Mouse (Mus musculus): ENCODE measurements around the gene Zfp112. TPM values are rescaled to one million over a fixed set of nuclear protein-coding genes. Genes with fewer than 3 reads are reported as not detected.

The Zfp112 gene
- polyA plus RNA-seq, 1 experiment from 2014 or later: 3.3 TPM

GRCm38 (mm10) chr7:24116655-24117054, 4.5 kb downstream of the Zfp112 start:
- Histone ChIP-seq H3K27ac (ENCODE audit: low read length) (no peak overlapping the region), H3K4me2 (replicated peaks; ENCODE audit: low read depth, low read length) (no peak overlapping the region), H3K4me3 (ENCODE audit: low read depth, low read length) (no peak overlapping the region), H3K4me1 (ENCODE audit: insufficient read depth, low read depth, low read length) (no peaks in the 10 kb centered on the region), H3K9me3 (ENCODE audit: low read length) (no peaks in the 10 kb centered on the region), H3K9ac (replicated peaks; ENCODE audit: low read depth) (no peak overlapping the region), H3K36me3 (ENCODE audit: insufficient read depth, low read length) (no peaks in the 10 kb centered on the region), H3K27me3 (replicated peaks; ENCODE audit: insufficient read depth, low read length) (no peaks in the 10 kb centered on the region)
- ATAC-seq (no peak), DNase-seq (ENCODE audit: low spot score) (no peak)
- 59% methylated on average over 4 of the region's 4 CpGs for WGBS
- TF ChIP-seq EP300 (IDR thresholded peaks at IDR 0.05): no peak
- TF ChIP-seq CTCF (IDR thresholded peaks at IDR 0.05): no peak

DNA sequence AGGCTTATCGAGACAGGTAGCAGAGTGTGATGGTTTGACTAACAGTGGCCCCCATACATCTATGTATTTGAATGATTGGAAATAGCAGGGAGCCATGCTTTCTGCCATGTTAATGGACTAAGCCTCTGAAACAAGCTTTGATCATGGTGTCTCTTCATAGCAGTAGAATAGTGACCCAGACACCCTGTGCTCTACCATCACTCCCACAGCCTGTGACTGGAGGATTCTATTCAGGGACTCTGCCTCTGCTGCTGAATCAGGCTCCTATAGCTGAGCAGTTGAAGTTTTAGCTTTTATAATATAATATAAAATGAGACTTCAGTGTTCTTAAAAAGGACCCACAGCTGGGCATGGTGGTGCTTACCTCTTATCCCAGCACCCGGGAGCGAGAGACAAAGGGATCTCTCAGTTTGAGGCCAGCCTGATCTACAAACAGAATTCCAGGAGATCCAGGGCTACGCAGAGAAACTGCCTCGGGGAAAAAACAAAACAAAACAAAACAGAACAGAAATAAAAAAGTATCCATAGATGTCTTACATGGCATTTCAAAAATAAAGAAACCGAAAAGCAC, 21.4 kb downstream of the Zfp112 start:
- WGBS: 16% methylated on average over 6 of the region's 6 CpGs
- peak overlapping the region; percentile 66 for H3K4me2 ChIP-seq (replicated peaks; ENCODE audit: low read depth, low read length)
- H3K27me3 ChIP-seq (replicated peaks; ENCODE audit: insufficient read depth, low read length): no peaks in the 10 kb centered on the region
- ATAC-seq (peak; percentile 15; the same call in 1 of the 2 replicates), DNase-seq (ENCODE audit: low spot score) (no peak)
- H3K9ac ChIP-seq (replicated peaks; ENCODE audit: low read depth): peak overlapping the region; percentile 62; the same call in 1 of the 2 replicates
- TF ChIP-seq EP300 (IDR thresholded peaks at IDR 0.05): no peak
- TF ChIP-seq CTCF (IDR thresholded peaks at IDR 0.05): no peak
- no peaks in the 10 kb centered on the region for H3K36me3 ChIP-seq (ENCODE audit: insufficient read depth, low read length)
- no peaks in the 10 kb centered on the region for H3K9me3 ChIP-seq (ENCODE audit: low read length)
- 0 out of 2 replicates have a peak, but pooled peaks cover 6% of the 10 kb centered on the region for H3K4me1 ChIP-seq (ENCODE audit: insufficient read depth, low read depth, low read length)
- peak overlapping the region; percentile 69 for H3K4me3 ChIP-seq (ENCODE audit: low read depth, low read length)
- no peak overlapping the region for H3K27ac ChIP-seq (ENCODE audit: low read length)

- 0 out of 2 replicates have a peak, but pooled peaks cover 6% of the 10 kb centered on the region for H3K4me1 ChIP-seq (ENCODE audit: insufficient read depth, low read depth, low read length)
- peak within 1 kb of the TSS; percentile 66 for H3K4me2 ChIP-seq (replicated peaks; ENCODE audit: low read depth, low read length)
- H3K27ac ChIP-seq (ENCODE audit: low read length): no peak within 1 kb of the TSS
- ATAC-seq: peak; percentile 99
- H3K36me3 ChIP-seq (ENCODE audit: insufficient read depth, low read length): no peaks in the 10 kb centered on the region
- WGBS: 3% methylated on average over 32 of the region's 32 CpGs
- TF ChIP-seq EP300 (IDR thresholded peaks at IDR 0.05) (no peak), CTCF (IDR thresholded peaks at IDR 0.05) (no peak)
- H3K9ac ChIP-seq (replicated peaks; ENCODE audit: low read depth): peak within 1 kb of the TSS; percentile 62
- DNase-seq (ENCODE audit: low spot score): peak; percentile 93
- no peaks in the 10 kb centered on the region for H3K9me3 ChIP-seq (ENCODE audit: low read length)
- peak within 1 kb of the TSS; percentile 69 for H3K4me3 ChIP-seq (ENCODE audit: low read depth, low read length)
- H3K27me3 ChIP-seq (replicated peaks; ENCODE audit: insufficient read depth, low read length): no peaks in the 10 kb centered on the region
These were observed 22.1 kb downstream of the Zfp112 start, which contains the start of gene Zfp235 for GRCm38 (mm10) chr7:24133996-24134828. Zfp235 (plus strand) TSS chr7:24134169.

- Histone ChIP-seq H3K9ac (replicated peaks; ENCODE audit: low read depth) (no peak overlapping the region), H3K4me1 (ENCODE audit: insufficient read depth, low read depth, low read length) (no peaks in the 10 kb centered on the region), H3K27ac (ENCODE audit: low read length) (no peak overlapping the region), H3K36me3 (ENCODE audit: insufficient read depth, low read length) (peaks cover 12% of the 10 kb centered on the region; the same call in 1 of the 2 replicates), H3K9me3 (ENCODE audit: low read length) (no peaks in the 10 kb centered on the region), H3K4me3 (ENCODE audit: low read depth, low read length) (no peak overlapping the region), H3K4me2 (replicated peaks; ENCODE audit: low read depth, low read length) (no peak overlapping the region), H3K27me3 (replicated peaks; ENCODE audit: insufficient read depth, low read length) (no peaks in the 10 kb centered on the region)
- ATAC-seq (no peak), DNase-seq (ENCODE audit: low spot score) (no peak)
- WGBS: 91% methylated on average over 6 of the region's 6 CpGs
- no peak for TF ChIP-seq CTCF (IDR thresholded peaks at IDR 0.05)
- no peak for TF ChIP-seq EP300 (IDR thresholded peaks at IDR 0.05)
These were observed 30.5 kb downstream of the Zfp112 start for GRCm38 (mm10) chr7:24142566-24142965.

GRCm38 (mm10) chr7:24153272-24153671, 41.2 kb downstream of the Zfp112 start:
- Histone ChIP-seq H3K27ac (ENCODE audit: low read length) (no peak overlapping the region), H3K36me3 (ENCODE audit: insufficient read depth, low read length) (no peaks in the 10 kb centered on the region), H3K4me1 (ENCODE audit: insufficient read depth, low read depth, low read length) (no peaks in the 10 kb centered on the region), H3K9ac (replicated peaks; ENCODE audit: low read depth) (no peak overlapping the region), H3K9me3 (ENCODE audit: low read length) (no peaks in the 10 kb centered on the region), H3K4me2 (replicated peaks; ENCODE audit: low read depth, low read length) (no peak overlapping the region), H3K27me3 (replicated peaks; ENCODE audit: insufficient read depth, low read length) (no peaks in the 10 kb centered on the region), H3K4me3 (ENCODE audit: low read depth, low read length) (no peak overlapping the region)
- DNase-seq (ENCODE audit: low spot score) (no peak), ATAC-seq (no peak)
- no peak for TF ChIP-seq EP300 (IDR thresholded peaks at IDR 0.05)
- TF ChIP-seq CTCF (IDR thresholded peaks at IDR 0.05): peak; percentile 53
- 6% methylated on average over 1 of the region's 1 CpGs for WGBS

GRCm38 (mm10) chr7:24172191-24172590, 60.1 kb downstream of the Zfp112 start:
- no peaks in the 10 kb centered on the region for H3K27me3 ChIP-seq (replicated peaks; ENCODE audit: insufficient read depth, low read length)
- WGBS: 48% methylated on average over 4 of the region's 4 CpGs
- TF ChIP-seq EP300 (IDR thresholded peaks at IDR 0.05): no peak
- no peak for TF ChIP-seq CTCF (IDR thresholded peaks at IDR 0.05)
- ATAC-seq: no peak
- DNase-seq (ENCODE audit: low spot score): no peak
- H3K9ac ChIP-seq (replicated peaks; ENCODE audit: low read depth): no peak overlapping the region
- H3K9me3 ChIP-seq (ENCODE audit: low read length): no peaks in the 10 kb centered on the region
- H3K27ac ChIP-seq (ENCODE audit: low read length): no peak overlapping the region
- no peak overlapping the region for H3K4me3 ChIP-seq (ENCODE audit: low read depth, low read length)
- H3K4me1 ChIP-seq (ENCODE audit: insufficient read depth, low read depth, low read length): no peaks in the 10 kb centered on the region
- H3K36me3 ChIP-seq (ENCODE audit: insufficient read depth, low read length): no peaks in the 10 kb centered on the region
- no peak overlapping the region for H3K4me2 ChIP-seq (replicated peaks; ENCODE audit: low read depth, low read length)
